Mouse (Mus musculus): ENCODE data around the gene Nubp1.

- TF ChIP-seq CTCF (IDR thresholded peaks at IDR 0.05; ENCODE audit: control insufficient read depth, insufficient read depth, insufficient replicate concordance, low read depth, low read length) (no peak), POLR2A (IDR thresholded peaks at IDR 0.05; ENCODE audit: control insufficient read depth, low read depth, low read length) (no peak)
Observed at GRCm38 (mm10) chr16:10460188-10460587, 48.4 kb downstream of the Nubp1 start.
